ENCODE assay signal across 9 mouse cellular contexts in the genomic region with DNA sequence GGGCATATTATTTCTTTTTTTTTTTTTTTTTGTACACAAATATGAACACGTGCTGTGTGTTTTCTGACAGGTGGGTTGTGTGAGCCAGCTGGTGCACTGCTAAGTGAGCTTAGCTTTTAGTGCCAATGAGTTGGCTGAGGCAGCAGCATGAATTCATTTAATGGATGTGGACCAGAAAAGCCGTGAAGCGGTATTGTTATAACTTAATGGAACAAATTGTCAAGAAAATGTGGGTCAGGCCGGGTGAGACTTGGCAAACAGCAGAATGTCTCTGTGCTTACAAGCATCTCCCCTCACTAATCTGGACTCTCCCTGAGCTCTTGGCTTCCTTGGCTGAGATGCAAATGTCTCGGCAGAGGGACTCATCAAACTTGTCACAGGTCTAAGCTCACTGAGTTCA. TPM values are rescaled to one million over a fixed set of nuclear protein-coding genes. Genes with fewer than 3 reads are reported as not detected.
DNase-seq lines count a peak whose midpoint lies in the region; ATAC-seq lines count a peak whose summit lies in the region.
"Had no signal": no experiment of that assay in that cellular context is flagged by ENCODE, and none has a peak within 500 bp of the region (broad histone marks: within the 10 kb centered on the region; RNA-seq: fewer than 3 reads in every experiment).

No protein-coding gene starts in this region.

- H3K4me2 ChIP-seq in midbrain, embryonic 11.5 days = no peak overlapping the region
- H3K4me2 ChIP-seq in midbrain, embryonic 15.5 days = no peak overlapping the region
- H3K4me2 ChIP-seq: liver, embryonic 15.5 days had no signal

- H3K4me1 ChIP-seq in midbrain, embryonic 11.5 days (ENCODE audit: control insufficient read depth, insufficient read depth, low read length) = no peaks in the 10 kb centered on the region
- no peaks in the 10 kb centered on the region for H3K4me1 ChIP-seq in midbrain, embryonic 15.5 days
- H3K4me1 ChIP-seq: liver, embryonic 15.5 days had no signal

- intact Hi-C loops in gastrocnemius, postnatal 14 days (cut with DNase I; ENCODE audit: low total_unique reads) = no loop called here

- WGBS in midbrain, embryonic 11.5 days = 50% methylated on average over 5 of the region's 5 CpGs
- 26% methylated on average over 5 of the region's 5 CpGs for WGBS in midbrain, embryonic 15.5 days

- H3K36me3 ChIP-seq in midbrain, embryonic 11.5 days (ENCODE audit: control insufficient read depth, insufficient read depth, low read length) = no peaks in the 10 kb centered on the region
- no peaks in the 10 kb centered on the region for H3K36me3 ChIP-seq in midbrain, embryonic 15.5 days (replicated peaks)
- H3K36me3 ChIP-seq: liver, embryonic 15.5 days had no signal

- H3K9me3 ChIP-seq in midbrain, embryonic 11.5 days (ENCODE audit: control insufficient read depth, low read length) = no peaks in the 10 kb centered on the region
- H3K9me3 ChIP-seq in midbrain, embryonic 15.5 days = no peaks in the 10 kb centered on the region
- H3K9me3 ChIP-seq: liver, embryonic 15.5 days had no signal

- no peak overlapping the region for H3K4me3 ChIP-seq in midbrain, embryonic 11.5 days (ENCODE audit: low read depth, low read length)
- H3K4me3 ChIP-seq in midbrain, embryonic 15.5 days = no peak overlapping the region
- H3K4me3 ChIP-seq: liver, embryonic 15.5 days had no signal

- H3K9ac ChIP-seq in midbrain, embryonic 11.5 days (ENCODE audit: low read length) = no peak overlapping the region
- no peak overlapping the region for H3K9ac ChIP-seq in midbrain, embryonic 15.5 days
- H3K9ac ChIP-seq: liver, embryonic 15.5 days had no signal

- H3K27ac ChIP-seq in midbrain, embryonic 11.5 days (ENCODE audit: low read depth, low read length) = no peak overlapping the region
- no peak overlapping the region for H3K27ac ChIP-seq in midbrain, embryonic 15.5 days
- H3K27ac ChIP-seq: liver, embryonic 15.5 days had no signal

- peak; percentile 40 to 42 for DNase-seq in frontal cortex, postnatal 36 days (ENCODE audit: low spot score in 2 of 2)
- DNase-seq in frontal cortex, postnatal 10 days (ENCODE audit: low spot score in 2 of 2) = no peak
- no peak for DNase-seq in midbrain, embryonic 11.5 days (ENCODE audit: low spot score, missing footprints)
- DNase-seq in layer of hippocampus, adult 18-20 months (ENCODE audit: low spot score in 2 of 2) = peak; percentile 32 to 78
- peak; percentile 17 to 47 for DNase-seq in right cerebral cortex, adult 2 months (ENCODE audit: low spot score in 2 of 2)
- DNase-seq in adrenal gland, adult 18-20 months (ENCODE audit: low spot score in 2 of 2) = no peak
- no peak for DNase-seq in gastrocnemius, postnatal 14 days

- no peaks in the 10 kb centered on the region for H3K27me3 ChIP-seq in midbrain, embryonic 11.5 days (ENCODE audit: control insufficient read depth, insufficient read depth, low read length)
- no peaks in the 10 kb centered on the region for H3K27me3 ChIP-seq in midbrain, embryonic 15.5 days (replicated peaks)
- H3K27me3 ChIP-seq: liver, embryonic 15.5 days had no signal

- ATAC-seq in midbrain, embryonic 11.5 days (ENCODE audit: low FRiP score) = 0 out of 2 replicates have a peak, but pooled peaks have one; percentile 24
- no peak for ATAC-seq in midbrain, embryonic 15.5 days (replicated peaks)

RNA-seq across cellular contexts. Expression of a gene that starts 7.7 kb away (rescaled TPM):
- 16.0 and 16.4 TPM in 2 replicates for polyA plus RNA-seq in midbrain, embryonic 11.5 days (2014; fragmentation: Nextera tagmentation; extraction: Ambion mirVana)
- polyA plus RNA-seq in midbrain, embryonic 15.5 days (2015; fragmentation: Nextera tagmentation; extraction: Ambion mirVana) = 15.9 and 16.7 TPM in 2 replicates
- 10 to 100 TPM; 21.3 to 22.0 TPM for total RNA-seq in layer of hippocampus, adult 18-20 months (2021)
- 10 to 100 TPM; 10.1 to 16.8 TPM for total RNA-seq in adrenal gland, adult 18-20 months (2021)
- 10 to 100 TPM in 1 of 2 experiments, 1 to 10 TPM in 1; 9.3 to 11.0 TPM for total RNA-seq in gastrocnemius, postnatal 14 days (2021)

Comparison
In these comparisons a context has a peak if more than half of its experiments do, and no peak if none do; other contexts are left out.
1. DNase-seq: peak in frontal cortex, postnatal 36 days (2 of 2), layer of hippocampus, adult 18-20 months (2 of 2) and right cerebral cortex, adult 2 months (2 of 2); none in frontal cortex, postnatal 10 days (0 of 2), midbrain, embryonic 11.5 days (single experiment), adrenal gland, adult 18-20 months (0 of 2) and gastrocnemius, postnatal 14 days (single experiment).